Mouse (Mus musculus) hematopoietic multipotent progenitor cell, adult 10-12 weeks (in vitro differentiated cells): ENCODE data around the gene Ggn. TPM values are rescaled to one million over a fixed set of nuclear protein-coding genes. Genes with fewer than 3 reads are reported as not detected.

Source experiments
- polyA plus RNA-seq: library from polyadenylated mRNA; stranded (reverse); fragments of >175 nt; gene quantifications from 2 replicates; pipeline ENCODE4 v1.2.3, GENCODE M21; 2012; ENCODE audit warnings: low replicate concordance

Ggn gene
- polyA plus RNA-seq = 0.52 and 1.4 TPM in 2 replicates

GRCm38 (mm10) chr7:29170066-29170754 is at the start of gene Ggn, which contains the start of gene Spred3:
Gene Ggn (plus strand): TSS chr7:29170210.
Gene Spred3 (minus strand): TSS chr7:29170411.

GRCm38 (mm10) chr7:29124970-29125369 is 45.0 kb upstream of the Ggn start, which contains the start of gene Ryr1:
Gene Ryr1 (minus strand): TSS chr7:29125179.

GRCm38 (mm10) chr7:29134693-29135386 is 35.2 kb upstream of the Ggn start, which contains the start of gene Rasgrp4:
Gene Rasgrp4 (plus strand): TSS chr7:29134851.

DNA sequence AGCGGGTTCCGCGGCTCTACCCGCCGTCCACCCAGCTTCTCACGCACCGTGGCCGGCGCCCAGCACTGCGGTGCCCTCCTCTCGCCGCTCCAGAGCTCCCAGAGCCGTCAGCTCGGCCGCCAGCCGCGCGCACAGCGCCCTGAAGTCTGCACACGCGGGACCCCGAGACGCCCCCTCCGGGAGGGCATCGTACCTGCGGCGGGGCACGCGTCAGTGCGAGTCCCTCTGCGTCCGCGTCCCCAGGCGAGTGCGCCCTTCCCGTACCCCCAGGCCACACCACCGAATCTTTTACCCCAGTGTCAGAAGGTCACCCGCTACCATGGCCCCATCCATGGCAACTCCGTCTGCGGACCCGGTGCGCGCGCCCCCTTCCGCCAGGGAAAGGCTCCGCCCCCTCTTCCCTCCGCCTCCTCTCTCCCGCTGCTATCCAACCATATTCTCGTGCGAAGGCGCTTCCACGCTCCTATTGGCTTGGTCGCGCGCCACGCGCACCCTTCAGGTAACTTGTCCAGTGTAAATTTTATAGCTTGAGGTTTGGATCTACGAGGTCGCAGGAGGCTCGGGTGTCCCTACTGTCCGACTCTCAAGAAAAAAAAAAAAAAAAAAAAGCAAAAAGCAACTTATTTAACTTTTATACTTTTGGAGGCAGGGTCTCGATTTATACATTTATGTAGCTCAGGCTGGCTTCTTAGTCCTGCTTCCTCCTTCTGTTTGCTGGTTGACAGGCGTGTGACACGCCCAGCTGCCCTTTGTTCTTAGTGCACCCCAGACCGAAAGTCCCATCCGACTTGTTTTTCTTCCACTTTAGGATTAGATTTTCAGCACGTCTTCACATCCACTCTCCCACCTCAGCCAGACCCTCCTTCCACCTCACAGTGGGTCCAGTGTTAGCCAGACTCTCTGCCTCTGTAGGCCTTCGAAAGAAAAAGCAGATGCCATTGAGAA is 13.9 kb upstream of the Ggn start, which contains the start of gene Fam98c:
TSS of gene Fam98c (minus strand) at position 397 of the 945 bp plus-strand sequence.

DNA sequence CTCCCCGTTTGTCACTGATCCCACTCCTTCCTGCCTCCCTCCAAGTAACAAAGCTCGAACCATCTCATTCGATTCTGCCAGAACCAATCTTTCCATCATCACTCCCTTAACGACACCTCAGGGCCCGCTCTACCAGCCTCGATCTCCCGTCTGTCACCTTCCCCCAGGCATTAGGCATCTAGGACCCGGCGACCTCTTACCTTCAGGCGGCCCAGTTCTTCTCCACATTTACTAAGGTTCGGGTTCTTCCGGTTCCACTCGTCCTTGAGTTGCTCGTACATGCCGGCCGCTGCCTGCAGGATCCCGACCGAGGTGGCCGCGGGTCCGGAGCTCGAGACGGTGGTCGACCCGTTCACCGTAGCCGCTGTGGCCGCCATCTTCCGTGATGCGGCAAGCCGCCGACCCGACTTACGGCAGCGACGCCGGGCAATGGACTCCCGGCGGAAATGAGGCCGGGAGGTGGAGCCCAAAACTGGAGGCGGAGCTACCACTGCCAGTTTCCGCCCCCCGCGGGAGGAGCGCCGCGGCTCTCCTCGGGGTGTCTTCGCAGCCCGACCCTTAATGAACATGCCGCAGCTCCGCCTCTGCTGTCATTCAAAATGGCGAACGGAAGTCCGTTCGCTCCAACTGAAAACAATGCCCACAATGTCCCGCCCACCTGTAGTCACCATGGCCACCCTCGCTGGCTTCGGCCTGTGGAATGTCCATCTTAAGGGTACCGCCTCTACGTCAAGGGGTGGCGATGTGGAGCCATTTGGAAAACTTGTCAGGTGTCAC is 10.3 kb downstream of the Ggn start, which contains the start of gene Psmd8:
TSS of gene Psmd8 (minus strand) at position 625 of the 777 bp plus-strand sequence.

GRCm38 (mm10) chr7:29213675-29214082 is 43.7 kb downstream of the Ggn start, which contains the start of gene Catsperg1:
Gene Catsperg1 (minus strand): TSS chr7:29214035.

Other genes with a start within 250 kb of the Ggn start
- 220 and 236 TPM in 2 replicates for gene Actn4, start 207.9 kb upstream of the Ggn start, polyA plus RNA-seq
- gene Eif3k, start 188.3 kb upstream of the Ggn start, polyA plus RNA-seq = 58.3 and 170 TPM in 2 replicates
- gene Map4k1, start 188.2 kb upstream of the Ggn start, polyA plus RNA-seq = 503 and 613 TPM in 2 replicates
- 0.59 and 0.78 TPM in 2 replicates for gene Ryr1, start 45.0 kb upstream of the Ggn start, polyA plus RNA-seq
- 23.8 and 55.8 TPM in 2 replicates for gene Rasgrp4, start 35.4 kb upstream of the Ggn start, polyA plus RNA-seq
- 42.3 and 45.1 TPM in 2 replicates for gene Fam98c, start 14.0 kb upstream of the Ggn start, polyA plus RNA-seq
- gene Spred3, start 201 bp downstream of the Ggn start, polyA plus RNA-seq = 0.24 and 0.53 TPM in 2 replicates
- 70.1 and 94.2 TPM in 2 replicates for gene Psmd8, start 10.5 kb downstream of the Ggn start, polyA plus RNA-seq
- 0.35 and 0.64 TPM in 2 replicates for gene Catsperg1, start 43.8 kb downstream of the Ggn start, polyA plus RNA-seq
- gene Kcnk6, start 62.3 kb downstream of the Ggn start, polyA plus RNA-seq = 11.8 and 18.6 TPM in 2 replicates
- gene Yif1b, start 68.1 kb downstream of the Ggn start, polyA plus RNA-seq = 80.7 and 105 TPM in 2 replicates
- gene 2200002D01Rik, start 78.3 kb downstream of the Ggn start, polyA plus RNA-seq = 2.3 and 6.8 TPM in 2 replicates
- gene Spint2, start 111.7 kb downstream of the Ggn start, polyA plus RNA-seq = 79.8 and 260 TPM in 2 replicates
- 11.8 and 41.5 TPM in 2 replicates for gene Ppp1r14a, start 119.1 kb downstream of the Ggn start, polyA plus RNA-seq
- gene Dpf1, start 133.7 kb downstream of the Ggn start, polyA plus RNA-seq = 0.45 and 0.54 TPM in 2 replicates